In the genomic region with DNA sequence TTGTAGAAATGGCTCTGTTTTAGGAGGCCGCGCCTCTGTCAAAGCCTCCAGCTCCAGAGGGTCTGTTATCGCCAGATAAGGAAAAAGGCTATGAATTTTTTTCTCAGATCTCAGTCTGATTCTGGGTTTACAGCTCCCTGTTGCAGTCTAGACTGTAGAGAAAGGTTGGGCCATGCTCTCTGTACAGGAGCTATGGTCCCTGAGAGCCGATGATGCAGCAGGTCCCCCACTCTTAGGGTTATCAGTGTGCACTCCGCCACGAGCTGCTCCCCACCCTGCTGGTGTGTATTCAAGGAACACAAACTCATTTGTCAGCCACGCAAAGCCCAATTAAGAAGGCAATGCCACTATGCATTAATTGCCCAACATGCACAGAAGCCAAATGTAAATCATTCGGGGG, we compare ENCODE assay signal across 18 mouse cellular contexts.
DNase-seq lines count a peak whose midpoint lies in the region; ATAC-seq lines count a peak whose summit lies in the region.
"Had no signal": no experiment of that assay in that cellular context is flagged by ENCODE, and none has a peak within 500 bp of the region (broad histone marks: within the 10 kb centered on the region; RNA-seq: fewer than 3 reads in every experiment).

No protein-coding gene starts in this region.

- H3K27me3 ChIP-seq in forebrain, embryonic 11.5 days (ENCODE audit: control insufficient read depth, insufficient read depth, low read length) = no peaks in the 10 kb centered on the region
- no peaks in the 10 kb centered on the region for H3K27me3 ChIP-seq in forebrain, embryonic 15.5 days
- no peaks in the 10 kb centered on the region for H3K27me3 ChIP-seq in neural tube, embryonic 11.5 days (ENCODE audit: control insufficient read depth, insufficient read depth, low read length)
- H3K27me3 ChIP-seq in midbrain, embryonic 14.5 days (ENCODE audit: control insufficient read depth, insufficient read depth, low read length) = no peaks in the 10 kb centered on the region
- H3K27me3 ChIP-seq: CH12.LX; embryonic facial prominence, embryonic 13.5 days; kidney, embryonic 15.5 days; lung, embryonic 15.5 days had no signal

- H3K36me3 ChIP-seq in forebrain, embryonic 11.5 days (ENCODE audit: control insufficient read depth, insufficient read depth, low read length) = no peaks in the 10 kb centered on the region
- H3K36me3 ChIP-seq in forebrain, embryonic 15.5 days = no peaks in the 10 kb centered on the region
- H3K36me3 ChIP-seq in neural tube, embryonic 11.5 days (ENCODE audit: control insufficient read depth, insufficient read depth, low read length) = no peaks in the 10 kb centered on the region
- no peaks in the 10 kb centered on the region for H3K36me3 ChIP-seq in midbrain, embryonic 14.5 days (ENCODE audit: control insufficient read depth, insufficient read depth, low read length)
- H3K36me3 ChIP-seq: embryonic facial prominence, embryonic 13.5 days; heart, embryonic 13.5 days; kidney, embryonic 15.5 days; lung, embryonic 15.5 days had no signal

- no peak overlapping the region for H3K4me2 ChIP-seq in forebrain, embryonic 11.5 days (ENCODE audit: low read depth, low read length, severe bottlenecking)
- no peak overlapping the region for H3K4me2 ChIP-seq in forebrain, embryonic 15.5 days (replicated peaks)
- no peak overlapping the region for H3K4me2 ChIP-seq in neural tube, embryonic 11.5 days (ENCODE audit: low read depth)
- no peak overlapping the region for H3K4me2 ChIP-seq in midbrain, embryonic 14.5 days (ENCODE audit: low read length)
- H3K4me2 ChIP-seq: embryonic facial prominence, embryonic 13.5 days; heart, embryonic 13.5 days; kidney, embryonic 15.5 days; lung, embryonic 15.5 days had no signal

- DNase-seq in forebrain, embryonic 11.5 days (ENCODE audit: low spot score) = no peak
- peak; percentile 23 for DNase-seq in neural tube, embryonic 11.5 days (ENCODE audit: low spot score)
- DNase-seq in neural tube, embryonic 10.5 days (ENCODE audit: extremely low spot score, low spot score) = no peak
- no peak for DNase-seq in midbrain, embryonic 14.5 days
- no peak for DNase-seq in left cerebral cortex, adult 11 months (ENCODE audit: low spot score)
- no peak for DNase-seq in adrenal gland, adult (ENCODE audit: inconsistent age in 2 of 2, low spot score in 1 of 2)
- DNase-seq: adrenal gland, adult 2 months; heart, adult 11 months; heart, postnatal 36 days had no signal

- H3K9me3 ChIP-seq in forebrain, embryonic 11.5 days (ENCODE audit: control insufficient read depth, low read length) = no peaks in the 10 kb centered on the region
- no peaks in the 10 kb centered on the region for H3K9me3 ChIP-seq in forebrain, embryonic 15.5 days
- H3K9me3 ChIP-seq in neural tube, embryonic 11.5 days (ENCODE audit: control insufficient read depth, low read length) = no peaks in the 10 kb centered on the region
- H3K9me3 ChIP-seq in midbrain, embryonic 14.5 days (ENCODE audit: control insufficient read depth, low read length) = no peaks in the 10 kb centered on the region
- H3K9me3 ChIP-seq: embryonic facial prominence, embryonic 13.5 days; heart, embryonic 13.5 days; kidney, embryonic 15.5 days; lung, embryonic 15.5 days had no signal

- peak; percentile 42; the same call in 1 of the 2 replicates for ATAC-seq in forebrain, embryonic 11.5 days (replicated peaks; ENCODE audit: low FRiP score)
- no peak for ATAC-seq in forebrain, embryonic 15.5 days (replicated peaks)
- ATAC-seq in neural tube, embryonic 11.5 days (ENCODE audit: insufficient read depth, low FRiP score, low TSS enrichment) = peak; percentile 28; the same call in 1 of the 2 replicates
- ATAC-seq in midbrain, embryonic 14.5 days (ENCODE audit: low FRiP score, low TSS enrichment) = no peak
- ATAC-seq: intestine, embryonic 16.5 days had no signal

- H3K4me3 ChIP-seq in forebrain, embryonic 11.5 days (ENCODE audit: low read depth, low read length) = no peak overlapping the region
- no peak overlapping the region for H3K4me3 ChIP-seq in forebrain, embryonic 15.5 days
- H3K4me3 ChIP-seq in neural tube, embryonic 11.5 days (ENCODE audit: low read depth, low read length) = no peak overlapping the region
- no peak overlapping the region for H3K4me3 ChIP-seq in midbrain, embryonic 14.5 days (replicated peaks; ENCODE audit: low read depth, low read length)
- H3K4me3 ChIP-seq: embryonic facial prominence, embryonic 13.5 days; heart, embryonic 13.5 days; kidney, embryonic 15.5 days; lung, embryonic 15.5 days; myocyte had no signal

- H3K9ac ChIP-seq in forebrain, embryonic 11.5 days (ENCODE audit: low read length) = no peak overlapping the region
- H3K9ac ChIP-seq in forebrain, embryonic 15.5 days (replicated peaks) = no peak overlapping the region
- no peak overlapping the region for H3K9ac ChIP-seq in neural tube, embryonic 11.5 days (ENCODE audit: low read length)
- H3K9ac ChIP-seq in midbrain, embryonic 14.5 days (replicated peaks; ENCODE audit: low read length) = no peak overlapping the region
- H3K9ac ChIP-seq: embryonic facial prominence, embryonic 13.5 days; heart, embryonic 13.5 days; kidney, embryonic 15.5 days; lung, embryonic 15.5 days had no signal

- H3K27ac ChIP-seq in forebrain, embryonic 11.5 days (ENCODE audit: low read depth, low read length) = no peak overlapping the region
- H3K27ac ChIP-seq in forebrain, embryonic 15.5 days (replicated peaks) = no peak overlapping the region
- peak overlapping the region; percentile 42 for H3K27ac ChIP-seq in neural tube, embryonic 11.5 days (ENCODE audit: low read depth, low read length)
- H3K27ac ChIP-seq in midbrain, embryonic 14.5 days (replicated peaks; ENCODE audit: low read depth, low read length) = peak overlapping the region; percentile 42; the same call in 1 of the 2 replicates
- H3K27ac ChIP-seq: embryonic facial prominence, embryonic 13.5 days; heart, embryonic 13.5 days; kidney, embryonic 15.5 days; lung, embryonic 15.5 days; stomach, postnatal 0 days had no signal

- H3K4me1 ChIP-seq in forebrain, embryonic 11.5 days (replicated peaks; ENCODE audit: control insufficient read depth, insufficient read depth, low read length) = peaks cover 9% of the 10 kb centered on the region; the same call in 1 of the 2 replicates
- H3K4me1 ChIP-seq in forebrain, embryonic 15.5 days = peaks cover 40% of the 10 kb centered on the region
- peaks cover 38% of the 10 kb centered on the region for H3K4me1 ChIP-seq in neural tube, embryonic 11.5 days (ENCODE audit: control insufficient read depth, insufficient read depth, low read length)
- H3K4me1 ChIP-seq in midbrain, embryonic 14.5 days (ENCODE audit: control insufficient read depth, insufficient read depth, low read length) = peaks cover 40% of the 10 kb centered on the region
- H3K4me1 ChIP-seq: lung, embryonic 15.5 days had no signal

- 38% methylated on average over 8 of the region's 8 CpGs for WGBS in forebrain, embryonic 11.5 days
- 27% methylated on average over 8 of the region's 8 CpGs for WGBS in forebrain, embryonic 15.5 days
- 38% methylated on average over 8 of the region's 8 CpGs for WGBS in neural tube, embryonic 11.5 days
- 30% methylated on average over 8 of the region's 8 CpGs for WGBS in midbrain, embryonic 14.5 days

Comparison
In these comparisons a context has a peak if more than half of its experiments do, and no peak if none do; other contexts are left out.
1. ATAC-seq: peak in forebrain, embryonic 11.5 days (single experiment) and neural tube, embryonic 11.5 days (single experiment); none in forebrain, embryonic 15.5 days (single experiment) and midbrain, embryonic 14.5 days (single experiment).
2. H3K27ac ChIP-seq: peak in neural tube, embryonic 11.5 days (single experiment) and midbrain, embryonic 14.5 days (single experiment); none in forebrain, embryonic 11.5 days (single experiment) and forebrain, embryonic 15.5 days (single experiment).